Mouse (Mus musculus): ENCODE measurements at regions not wholly inside any gene's neighbourhood (a gene's known extent, or its start where the extent isn't known, plus 50 kb on each side); places are given as distances from the start of the nearest gene placed in this dataset.

- DNase-seq, result no peak
Observed at GRCm38 (mm10) chr15:24968636-24969317, 444.8 kb downstream of the Basp1 start.

GRCm38 (mm10) chr15:24929742-24930141 is 483.8 kb downstream of the Basp1 start:
- no peak for DNase-seq

- DNase-seq, result no peak
Observed at GRCm38 (mm10) chr15:24911866-24912265, 501.7 kb downstream of the Basp1 start.

GRCm38 (mm10) chr15:24911466-24911865 is 502.1 kb downstream of the Basp1 start:
- no peak for DNase-seq

GRCm38 (mm10) chr15:24906957-24907356 is 506.6 kb downstream of the Basp1 start:
- peak; percentile 88 for DNase-seq

- no peak for DNase-seq
Observed at GRCm38 (mm10) chr15:24878846-24879245, 534.7 kb downstream of the Basp1 start.

GRCm38 (mm10) chr15:24877711-24878598 is 535.6 kb downstream of the Basp1 start:
- DNase-seq, result no peak

- DNase-seq, result no peak
Observed at GRCm38 (mm10) chr15:24876157-24876731, 537.3 kb downstream of the Basp1 start.

GRCm38 (mm10) chr15:24840271-24840670 is 573.3 kb downstream of the Basp1 start:
- DNase-seq, result no peak

- no peak for DNase-seq
Observed at GRCm38 (mm10) chr15:24838390-24838789, 575.2 kb downstream of the Basp1 start.

GRCm38 (mm10) chr15:24827881-24828280 is 585.7 kb downstream of the Basp1 start:
- DNase-seq, result no peak

GRCm38 (mm10) chr15:24827259-24827658 is 586.3 kb downstream of the Basp1 start:
- DNase-seq, result no peak

GRCm38 (mm10) chr15:24796836-24797235 is 616.7 kb downstream of the Basp1 start:
- DNase-seq, result no peak

- DNase-seq, result no peak
Observed at GRCm38 (mm10) chr15:24793381-24793780, 620.2 kb downstream of the Basp1 start.

- DNase-seq, result no peak
Observed at GRCm38 (mm10) chr15:24786336-24786735, 627.2 kb downstream of the Basp1 start.

- DNase-seq, result no peak
Observed at GRCm38 (mm10) chr15:24778234-24778633, 635.3 kb downstream of the Basp1 start.

GRCm38 (mm10) chr15:24751480-24752157 is 661.9 kb downstream of the Basp1 start:
- no peak for DNase-seq

GRCm38 (mm10) chr15:24743240-24743639 is 670.3 kb downstream of the Basp1 start:
- no peak for DNase-seq

- no peak for DNase-seq
Observed at GRCm38 (mm10) chr15:24725170-24725569, 688.4 kb downstream of the Basp1 start.

- peak; percentile 6 for DNase-seq
Observed at GRCm38 (mm10) chr15:24724664-24725063, 688.9 kb downstream of the Basp1 start.

- no peak for DNase-seq
Observed at GRCm38 (mm10) chr15:24720346-24720745, 693.2 kb downstream of the Basp1 start.

GRCm38 (mm10) chr15:24682167-24682566 is 731.4 kb downstream of the Basp1 start:
- no peak for DNase-seq

- no peak for DNase-seq
Observed at GRCm38 (mm10) chr15:24648938-24649337, 764.6 kb downstream of the Basp1 start.

All from cerebellum, adult 11-12 months (tissue).